Mouse (Mus musculus) bone marrow, adult 2 months (tissue): ENCODE measurements at regions not wholly inside any gene's neighbourhood (a gene's known extent, or its start where the extent isn't known, plus 50 kb on each side); places are given as distances from the start of the nearest gene placed in this dataset.

Experiments used
- H3K27ac ChIP-seq: fragments of 200-500 bp; 2 replicates; pipeline ENCODE4 v1.5.1; 2012; ENCODE audit warnings: low read depth, mild to moderate bottlenecking, control low read depth, inconsistent platforms, low read length; ENCODE audit not compliant: control insufficient read depth, poor library complexity, insufficient read depth
- H3K4me1 ChIP-seq: fragments of 200-500 bp; 2 replicates; pipeline ENCODE4 v1.6.1; 2011; ENCODE audit warnings: low read length; ENCODE audit not compliant: control insufficient read depth, insufficient read depth
- H3K4me3 ChIP-seq: fragments of 200-500 bp; replicated peaks from 2 replicates; pipeline ENCODE3; 2011; ENCODE audit warnings: mild to moderate bottlenecking, low read depth, low read length, control low read depth; ENCODE audit not compliant: control insufficient read depth
- CTCF ChIP-seq: fragments of 200-500 bp; IDR thresholded peaks from 2 replicates; pipeline ENCODE4 v1.5.1; 2011; ENCODE audit warnings: low read length, control low read depth; ENCODE audit not compliant: control insufficient read depth, insufficient read depth
- POLR2A ChIP-seq: fragments of 200-500 bp; IDR thresholded peaks from 2 replicates; pipeline ENCODE4 v1.6.1; 2011; ENCODE audit warnings: low read depth, mild to moderate bottlenecking, control low read depth, low read length, borderline replicate concordance; ENCODE audit not compliant: control insufficient read depth
- WGBS: fragments of 180-500 bp; shearing (Covaris S2); methylation state at CpG from one replicate; pipeline ENCODE4 v1.1.7; 2018; 5-methylcytosine and 5-hydroxymethylcytosine counted together

- Histone ChIP-seq H3K4me3 (no peak overlapping the region), H3K27ac (no peak overlapping the region), H3K4me1 (no peaks in the 10 kb centered on the region)
- TF ChIP-seq POLR2A = no peak
- 69% methylated on average over 4 of the region's 4 CpGs for WGBS
Observed at GRCm38 (mm10) chr1:73299978-73300688, 284.4 kb upstream of the Tnp1 start.

- Histone ChIP-seq H3K27ac (no peak overlapping the region), H3K4me1 (no peaks in the 10 kb centered on the region), H3K4me3 (no peak overlapping the region)
- 56% methylated on average over 2 of the region's 2 CpGs for WGBS
- TF ChIP-seq CTCF = no peak
- no peak for TF ChIP-seq POLR2A
Observed at GRCm38 (mm10) chr1:73285342-73285741, 269.6 kb upstream of the Tnp1 start.

GRCm38 (mm10) chr1:73274480-73274879 lies 258.8 kb upstream of the Tnp1 start:
- WGBS = 31% methylated on average over 2 of the region's 2 CpGs
- TF ChIP-seq POLR2A = no peak
- no peak for TF ChIP-seq CTCF

GRCm38 (mm10) chr1:73270787-73271391 lies 255.2 kb upstream of the Tnp1 start:
- TF ChIP-seq CTCF (no peak), POLR2A (no peak)
- Histone ChIP-seq H3K4me3 (no peak overlapping the region), H3K27ac (no peak overlapping the region), H3K4me1 (no peaks in the 10 kb centered on the region)
- WGBS = 58% methylated on average over 6 of the region's 6 CpGs

More at GRCm38 (mm10) chr1:73274480-73274879, 258.8 kb upstream of the Tnp1 start:
- H3K4me3 ChIP-seq = no peak overlapping the region
- no peak overlapping the region for H3K27ac ChIP-seq
- no peaks in the 10 kb centered on the region for H3K4me1 ChIP-seq

- Histone ChIP-seq H3K4me3 (no peak overlapping the region), H3K27ac (no peak overlapping the region), H3K4me1 (no peaks in the 10 kb centered on the region)
- no peak for TF ChIP-seq CTCF
- 60% methylated on average over 7 of the region's 7 CpGs for WGBS
Observed at GRCm38 (mm10) chr1:73269051-73269755, 253.5 kb upstream of the Tnp1 start.

GRCm38 (mm10) chr1:73265009-73265408 lies 249.3 kb upstream of the Tnp1 start:
- Histone ChIP-seq H3K4me3 (no peak overlapping the region), H3K4me1 (no peaks in the 10 kb centered on the region), H3K27ac (no peak overlapping the region)
- WGBS = 80% methylated on average over 4 of the region's 4 CpGs
- TF ChIP-seq CTCF = no peak
- no peak for TF ChIP-seq POLR2A

- no peak overlapping the region for H3K27ac ChIP-seq
- H3K4me3 ChIP-seq = no peak overlapping the region
- WGBS = 76% methylated on average over 7 of the region's 7 CpGs
- TF ChIP-seq POLR2A = no peak
- TF ChIP-seq CTCF = no peak
- no peaks in the 10 kb centered on the region for H3K4me1 ChIP-seq
Observed at GRCm38 (mm10) chr1:73264245-73264644, 248.5 kb upstream of the Tnp1 start.

GRCm38 (mm10) chr1:73259525-73260098 lies 243.9 kb upstream of the Tnp1 start:
- Histone ChIP-seq H3K4me1 (no peaks in the 10 kb centered on the region), H3K27ac (no peak overlapping the region), H3K4me3 (no peak overlapping the region)
- WGBS = 65% methylated on average over 5 of the region's 5 CpGs
- TF ChIP-seq CTCF (no peak), POLR2A (no peak)
